Mouse (Mus musculus): Measurements from ENCODE around the gene Mrpl19.

The Mrpl19 gene

GRCm38 (mm10) chr6:81924304-81924703 lies 41.5 kb downstream of the Mrpl19 start:
- no peak for DNase-seq

GRCm38 (mm10) chr6:81923523-81924142 lies 42.1 kb downstream of the Mrpl19 start, which contains the start of gene Gcfc2:
Gene Gcfc2 (plus strand): TSS chr6:81923669.
- DNase-seq = peak; percentile 83 to 98

- DNase-seq = no peak
Measured at GRCm38 (mm10) chr6:81912177-81912576, 53.6 kb downstream of the Mrpl19 start.

- DNase-seq = no peak
Measured at GRCm38 (mm10) chr6:81911713-81912112, 54.0 kb downstream of the Mrpl19 start.

- DNase-seq = no peak
Measured at GRCm38 (mm10) chr6:81911244-81911643, 54.5 kb downstream of the Mrpl19 start.

GRCm38 (mm10) chr6:81910302-81910855 lies 55.4 kb downstream of the Mrpl19 start:
- no peak for DNase-seq
